Mouse (Mus musculus): ENCODE measurements around the gene Vrk3. TPM values are rescaled to one million over a fixed set of nuclear protein-coding genes. Genes with fewer than 3 reads are reported as not detected.
A peak's percentile ranks its signal among the peaks of the same experiment; 100 is the strongest.
"Not testable (repeated sequence)": the region's sequence is repeated elsewhere in the genome, so short reads cannot be mapped to it uniquely, and the experiment has no call there.

Vrk3 gene
- polyA plus RNA-seq, 1 experiment from 2014 or later: 26.8 TPM

- Histone ChIP-seq H3K9me3 (ENCODE audit: control insufficient read depth, low read length) (no peaks in the 10 kb centered on the region), H3K4me3 (replicated peaks; ENCODE audit: low read depth, low read length) (peak overlapping the region; percentile 33), H3K27ac (replicated peaks; ENCODE audit: low read depth, low read length) (peak overlapping the region; percentile 62), H3K4me1 (ENCODE audit: control insufficient read depth, insufficient read depth, low read length) (peaks cover 16% of the 10 kb centered on the region), H3K9ac (replicated peaks; ENCODE audit: low read length) (peak overlapping the region; percentile 44), H3K27me3 (ENCODE audit: control insufficient read depth, insufficient read depth, low read length) (no peaks in the 10 kb centered on the region), H3K4me2 (ENCODE audit: low read length) (peak overlapping the region; percentile 65), H3K36me3 (ENCODE audit: control insufficient read depth, insufficient read depth, low read length) (no peaks in the 10 kb centered on the region)
- WGBS: under 1% methylated on average over 18 of the region's 18 CpGs
- ATAC-seq (ENCODE audit: low FRiP score, low TSS enrichment): peak; percentile 76
- DNase-seq: peak; percentile 92
Observed at GRCm38 (mm10) chr7:44745076-44745475, 3.1 kb upstream of the Vrk3 start.

- DNase-seq: no peak
- 73% methylated on average over 4 of the region's 4 CpGs for WGBS
- H3K9ac ChIP-seq (replicated peaks; ENCODE audit: low read length): no peak overlapping the region
- no peaks in the 10 kb centered on the region for H3K27me3 ChIP-seq (ENCODE audit: control insufficient read depth, insufficient read depth, low read length)
- no peak overlapping the region for H3K27ac ChIP-seq (replicated peaks; ENCODE audit: low read depth, low read length)
- peaks cover 16% of the 10 kb centered on the region for H3K4me1 ChIP-seq (ENCODE audit: control insufficient read depth, insufficient read depth, low read length)
- H3K4me2 ChIP-seq (ENCODE audit: low read length): no peak overlapping the region; the same call in 1 of the 2 replicates
- ATAC-seq (ENCODE audit: low FRiP score, low TSS enrichment): no peak
- no peaks in the 10 kb centered on the region for H3K9me3 ChIP-seq (ENCODE audit: control insufficient read depth, low read length)
- peaks cover 1% of the 10 kb centered on the region for H3K36me3 ChIP-seq (ENCODE audit: control insufficient read depth, insufficient read depth, low read length)
- no peak overlapping the region for H3K4me3 ChIP-seq (replicated peaks; ENCODE audit: low read depth, low read length)
Observed at GRCm38 (mm10) chr7:44747115-44747514, 1.1 kb upstream of the Vrk3 start.

GRCm38 (mm10) chr7:44750950-44751349 lies 2.7 kb downstream of the Vrk3 start, which contains the start of gene Zfp473:
Zfp473 (minus strand) TSS chr7:44751050.
- not testable (repeated sequence) for H3K9ac ChIP-seq (replicated peaks; ENCODE audit: low read length)

GRCm38 (mm10) chr7:44757164-44757563 lies 9.0 kb downstream of the Vrk3 start:
- H3K27ac ChIP-seq (replicated peaks; ENCODE audit: low read depth, low read length): no peak overlapping the region

More at GRCm38 (mm10) chr7:44750950-44751349, 2.7 kb downstream of the Vrk3 start, which contains the start of gene Zfp473:
- WGBS: 100% methylated on average over 1 of the region's 1 CpGs
- H3K27ac ChIP-seq (replicated peaks; ENCODE audit: low read depth, low read length); ATAC-seq (ENCODE audit: low FRiP score, low TSS enrichment); H3K4me1 ChIP-seq (ENCODE audit: control insufficient read depth, insufficient read depth, low read length); DNase-seq; H3K9me3 ChIP-seq (ENCODE audit: control insufficient read depth, low read length); H3K4me3 ChIP-seq (replicated peaks; ENCODE audit: low read depth, low read length); H3K4me2 ChIP-seq (ENCODE audit: low read length); H3K27me3 ChIP-seq (ENCODE audit: control insufficient read depth, insufficient read depth, low read length): not testable (repeated sequence)
- peaks cover 38% of the 10 kb centered on the region for H3K36me3 ChIP-seq (ENCODE audit: control insufficient read depth, insufficient read depth, low read length)

GRCm38 (mm10) chr7:44760366-44760765 lies 12.2 kb downstream of the Vrk3 start:
- ATAC-seq (ENCODE audit: low FRiP score, low TSS enrichment) (no peak), DNase-seq (no peak)
- Histone ChIP-seq H3K36me3 (ENCODE audit: control insufficient read depth, insufficient read depth, low read length) (peaks cover 82% of the 10 kb centered on the region), H3K27me3 (ENCODE audit: control insufficient read depth, insufficient read depth, low read length) (no peaks in the 10 kb centered on the region), H3K4me2 (ENCODE audit: low read length) (no peak overlapping the region), H3K9ac (replicated peaks; ENCODE audit: low read length) (no peak overlapping the region), H3K4me1 (ENCODE audit: control insufficient read depth, insufficient read depth, low read length) (no peaks in the 10 kb centered on the region), H3K4me3 (replicated peaks; ENCODE audit: low read depth, low read length) (no peak overlapping the region), H3K9me3 (ENCODE audit: control insufficient read depth, low read length) (no peaks in the 10 kb centered on the region), H3K27ac (replicated peaks; ENCODE audit: low read depth, low read length) (no peak overlapping the region)

More at GRCm38 (mm10) chr7:44757164-44757563, 9.0 kb downstream of the Vrk3 start:
- no peaks in the 10 kb centered on the region for H3K4me1 ChIP-seq (ENCODE audit: control insufficient read depth, insufficient read depth, low read length)
- no peaks in the 10 kb centered on the region for H3K9me3 ChIP-seq (ENCODE audit: control insufficient read depth, low read length)
- no peak overlapping the region for H3K4me2 ChIP-seq (ENCODE audit: low read length)
- no peak overlapping the region for H3K9ac ChIP-seq (replicated peaks; ENCODE audit: low read length)
- H3K36me3 ChIP-seq (ENCODE audit: control insufficient read depth, insufficient read depth, low read length): peaks cover 84% of the 10 kb centered on the region
- DNase-seq (no peak), ATAC-seq (ENCODE audit: low FRiP score, low TSS enrichment) (no peak)
- H3K27me3 ChIP-seq (ENCODE audit: control insufficient read depth, insufficient read depth, low read length): no peaks in the 10 kb centered on the region
- H3K4me3 ChIP-seq (replicated peaks; ENCODE audit: low read depth, low read length): no peak overlapping the region
- WGBS: 84% methylated on average over 2 of the region's 2 CpGs

- no peak overlapping the region for H3K27ac ChIP-seq (replicated peaks; ENCODE audit: low read depth, low read length)
- H3K9ac ChIP-seq (replicated peaks; ENCODE audit: low read length): no peak overlapping the region
- DNase-seq: no peak
- H3K9me3 ChIP-seq (ENCODE audit: control insufficient read depth, low read length): no peaks in the 10 kb centered on the region
- H3K4me3 ChIP-seq (replicated peaks; ENCODE audit: low read depth, low read length): no peak overlapping the region
- H3K4me2 ChIP-seq (ENCODE audit: low read length): no peak overlapping the region
- ATAC-seq (ENCODE audit: low FRiP score, low TSS enrichment): no peak
- no peaks in the 10 kb centered on the region for H3K4me1 ChIP-seq (ENCODE audit: control insufficient read depth, insufficient read depth, low read length)
- peaks cover 85% of the 10 kb centered on the region for H3K36me3 ChIP-seq (ENCODE audit: control insufficient read depth, insufficient read depth, low read length)
- 84% methylated on average over 5 of the region's 5 CpGs for WGBS
- H3K27me3 ChIP-seq (ENCODE audit: control insufficient read depth, insufficient read depth, low read length): no peaks in the 10 kb centered on the region
Observed at GRCm38 (mm10) chr7:44768129-44768528, 19.9 kb downstream of the Vrk3 start.

GRCm38 (mm10) chr7:44770046-44770578 lies 21.9 kb downstream of the Vrk3 start:
- no peak for ATAC-seq (ENCODE audit: low FRiP score, low TSS enrichment)
- Histone ChIP-seq H3K4me2 (ENCODE audit: low read length) (no peak overlapping the region), H3K9me3 (ENCODE audit: control insufficient read depth, low read length) (no peaks in the 10 kb centered on the region), H3K4me3 (replicated peaks; ENCODE audit: low read depth, low read length) (no peak overlapping the region), H3K27me3 (ENCODE audit: control insufficient read depth, insufficient read depth, low read length) (no peaks in the 10 kb centered on the region), H3K4me1 (ENCODE audit: control insufficient read depth, insufficient read depth, low read length) (no peaks in the 10 kb centered on the region), H3K9ac (replicated peaks; ENCODE audit: low read length) (no peak overlapping the region), H3K27ac (replicated peaks; ENCODE audit: low read depth, low read length) (no peak overlapping the region), H3K36me3 (ENCODE audit: control insufficient read depth, insufficient read depth, low read length) (peaks cover 78% of the 10 kb centered on the region)
- DNase-seq: peak; percentile 58
- 19% methylated on average over 6 of the region's 6 CpGs for WGBS

GRCm38 (mm10) chr7:44772591-44773204 lies 24.5 kb downstream of the Vrk3 start:
- WGBS: 91% methylated on average over 8 of the region's 8 CpGs
- peaks cover 65% of the 10 kb centered on the region for H3K36me3 ChIP-seq (ENCODE audit: control insufficient read depth, insufficient read depth, low read length)
- no peak for ATAC-seq (ENCODE audit: low FRiP score, low TSS enrichment)

More at GRCm38 (mm10) chr7:44772591-44773204, 24.5 kb downstream of the Vrk3 start:
- no peaks in the 10 kb centered on the region for H3K9me3 ChIP-seq (ENCODE audit: control insufficient read depth, low read length)
- H3K9ac ChIP-seq (replicated peaks; ENCODE audit: low read length): no peak overlapping the region
- no peak overlapping the region for H3K4me2 ChIP-seq (ENCODE audit: low read length)
- no peak for DNase-seq
- H3K27ac ChIP-seq (replicated peaks; ENCODE audit: low read depth, low read length): no peak overlapping the region
- no peak overlapping the region for H3K4me3 ChIP-seq (replicated peaks; ENCODE audit: low read depth, low read length)
- H3K4me1 ChIP-seq (ENCODE audit: control insufficient read depth, insufficient read depth, low read length): no peaks in the 10 kb centered on the region
- H3K27me3 ChIP-seq (ENCODE audit: control insufficient read depth, insufficient read depth, low read length): no peaks in the 10 kb centered on the region
